Mouse (Mus musculus) lung, embryonic 14.5 days (tissue): Measurements from ENCODE around the gene Suz12. TPM values are rescaled to one million over a fixed set of nuclear protein-coding genes. Genes with fewer than 3 reads are reported as not detected.

Experiments
- ATAC-seq: fragments of 200-750 bp; cut with Nextera tagmentation; 2 replicates; pipeline ENCODE4 v1.8.0; 2017; ENCODE audit warnings: mild to moderate bottlenecking, moderate TSS enrichment, moderate library complexity; ENCODE audit not compliant: insufficient read depth
- DNase-seq: peaks from one replicate; pipeline ENCODE4 v3.0.0-alpha.2; 2015
- H3K27ac ChIP-seq: fragments of 300-500 bp; sonication (generic); 2 replicates; pipeline ENCODE4 v1.5.1; 2014; ENCODE audit warnings: low read depth, mild to moderate bottlenecking, moderate library complexity
- H3K27me3 ChIP-seq: fragments of 300-500 bp; sonication (generic); 2 replicates; pipeline ENCODE4 v1.6.1; 2014; ENCODE audit warnings: low read length, control low read depth; ENCODE audit not compliant: insufficient read depth
- H3K36me3 ChIP-seq: fragments of 300-500 bp; sonication (generic); 2 replicates; pipeline ENCODE4 v1.6.1; 2014; ENCODE audit warnings: control low read depth; ENCODE audit not compliant: insufficient read depth
- H3K4me1 ChIP-seq: fragments of 300-500 bp; sonication (generic); 2 replicates; pipeline ENCODE4 v1.6.1; 2014; ENCODE audit warnings: antibody characterized with exemption, control low read depth; ENCODE audit not compliant: insufficient read depth
- H3K4me2 ChIP-seq: fragments of 300-500 bp; sonication (generic); 2 replicates; pipeline ENCODE4 v1.6.1; 2014; ENCODE audit warnings: mild to moderate bottlenecking
- H3K4me3 ChIP-seq: fragments of 300-500 bp; sonication (generic); 2 replicates; pipeline ENCODE4 v1.5.1; 2014; ENCODE audit warnings: low read depth, low read length
- H3K9ac ChIP-seq: fragments of 300-500 bp; sonication (generic); 2 replicates; pipeline ENCODE4 v1.6.1; 2014
- H3K9me3 ChIP-seq: fragments of 300-500 bp; sonication (generic); 2 replicates; pipeline ENCODE4 v1.6.1; 2016; ENCODE audit warnings: low read depth, low read length, control low read depth
- CTCF ChIP-seq: IDR thresholded peaks from 2 replicates; pipeline ENCODE4 v1.5.1; 2016; ENCODE audit warnings: antibody characterized with exemption, low read depth
- WGBS: fragments of 180-500 bp; shearing (Covaris S2); extraction: QIAGEN DNeasy Blood & Tissue Kit; methylation state at CpG from one replicate; pipeline ENCODE4 v1.1.7; 2014; 5-methylcytosine and 5-hydroxymethylcytosine counted together
- polyA plus RNA-seq: library from polyadenylated mRNA; unstranded; fragments of >200 nt; fragmentation: Nextera tagmentation; extraction: Ambion mirVana; gene quantifications from 2 replicates; pipeline ENCODE4 v1.2.1, GENCODE M21; 2014

The Suz12 gene
- polyA plus RNA-seq, 1 experiment from 2014 or later = 29.5 TPM

DNA sequence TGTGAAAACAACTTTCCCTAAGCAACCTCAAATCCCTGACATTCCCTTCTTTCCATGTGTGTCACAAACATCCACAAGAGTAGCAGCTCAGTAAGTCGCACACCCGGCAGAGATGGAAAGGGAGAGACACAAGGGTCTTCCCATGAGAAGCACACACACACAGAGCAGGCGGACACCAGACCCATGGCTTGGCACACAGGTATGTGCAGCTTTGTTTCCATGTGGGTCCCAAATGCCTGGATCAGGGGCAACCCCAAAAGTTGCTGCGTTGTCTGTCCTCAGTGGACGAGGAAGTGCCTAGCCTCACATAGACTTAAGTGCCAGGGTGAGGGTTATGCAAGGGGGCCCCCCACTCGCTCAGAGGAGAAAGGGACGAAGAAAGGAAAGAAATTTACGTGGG lies 44.6 kb downstream of the Suz12 start:
- Histone ChIP-seq H3K27ac (no peak overlapping the region), H3K27me3 (no peaks in the 10 kb centered on the region), H3K4me3 (no peak overlapping the region), H3K4me2 (no peak overlapping the region), H3K4me1 (no peaks in the 10 kb centered on the region), H3K9me3 (no peaks in the 10 kb centered on the region), H3K36me3 (peaks cover 22% of the 10 kb centered on the region), H3K9ac (no peak overlapping the region)
- 71% methylated on average over 8 of the region's 8 CpGs for WGBS
- TF ChIP-seq CTCF = no peak
- no peak for DNase-seq
- no peak for ATAC-seq

DNA sequence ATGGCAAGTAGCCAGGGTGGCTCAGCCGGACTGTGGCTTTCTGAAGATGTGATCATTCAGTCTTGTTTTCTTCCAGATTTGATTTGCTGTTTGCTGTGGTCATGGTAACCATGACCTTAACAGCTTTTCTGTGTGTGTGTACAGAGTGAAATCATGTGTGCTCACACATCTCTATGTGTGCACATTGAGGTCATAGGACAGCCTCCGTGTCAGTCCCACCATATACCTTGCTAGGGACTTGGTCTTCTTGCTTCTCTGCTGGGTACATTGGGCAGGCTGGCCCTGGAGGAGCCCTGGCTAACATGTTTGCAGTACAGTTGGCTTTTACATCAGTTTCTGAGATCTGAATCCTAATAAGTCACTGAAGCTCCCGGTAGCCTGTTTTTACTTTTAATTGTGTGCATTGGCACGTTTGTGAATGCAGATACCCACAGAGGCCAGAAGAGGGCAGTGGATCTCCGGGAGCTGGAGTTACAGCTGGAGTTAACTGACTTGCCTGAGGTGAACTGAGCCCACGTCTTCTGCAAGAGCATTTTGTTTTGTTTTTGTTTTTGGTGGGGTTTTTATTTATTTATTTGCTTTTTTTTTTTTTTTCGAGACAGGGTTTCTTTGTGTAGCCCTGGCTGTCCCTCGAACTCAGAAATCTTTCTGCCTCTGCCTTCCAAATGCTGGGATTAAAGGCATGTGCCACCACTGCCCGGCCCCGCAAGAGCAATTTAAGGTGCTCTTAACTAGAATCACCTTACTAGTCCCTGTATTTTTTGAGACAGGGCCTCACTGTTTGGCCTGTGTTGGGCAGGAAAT lies 49.9 kb downstream of the Suz12 start:
- peak; percentile 76 for DNase-seq
- Histone ChIP-seq H3K27me3 (no peaks in the 10 kb centered on the region), H3K9ac (no peak overlapping the region), H3K27ac (no peak overlapping the region), H3K36me3 (peaks cover 9% of the 10 kb centered on the region; the same call in 1 of the 2 replicates), H3K4me1 (no peaks in the 10 kb centered on the region), H3K9me3 (no peaks in the 10 kb centered on the region), H3K4me3 (no peak overlapping the region), H3K4me2 (no peak overlapping the region)
- 52% methylated on average over 10 of the region's 10 CpGs for WGBS
- TF ChIP-seq CTCF = peak; percentile 71
- no peak for ATAC-seq

DNA sequence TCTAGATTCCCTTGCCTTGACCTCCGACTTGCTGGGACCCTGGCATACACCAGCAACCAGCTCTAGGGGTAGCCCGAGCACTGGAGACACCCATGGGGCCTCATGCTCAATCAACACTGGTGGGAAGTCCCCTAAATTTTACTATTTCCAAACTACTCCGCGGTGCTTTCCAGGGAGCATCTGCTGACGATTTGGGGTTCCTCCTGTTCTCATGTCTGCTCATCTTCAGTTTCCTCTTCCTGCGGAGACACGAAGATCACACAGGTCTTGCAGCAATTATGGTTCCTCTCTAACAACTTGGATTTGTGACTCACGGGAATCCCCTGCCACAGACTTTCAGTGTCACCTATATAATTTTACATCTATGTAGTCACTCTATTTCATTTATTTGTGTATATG lies 50.5 kb downstream of the Suz12 start:
- Histone ChIP-seq H3K9me3 (no peaks in the 10 kb centered on the region), H3K27ac (no peak overlapping the region), H3K4me3 (no peak overlapping the region), H3K9ac (no peak overlapping the region), H3K36me3 (peaks cover 14% of the 10 kb centered on the region; the same call in 1 of the 2 replicates), H3K4me2 (no peak overlapping the region), H3K27me3 (no peaks in the 10 kb centered on the region), H3K4me1 (no peaks in the 10 kb centered on the region)
- no peak for TF ChIP-seq CTCF
- DNase-seq = no peak
- WGBS = 86% methylated on average over 8 of the region's 8 CpGs
- no peak for ATAC-seq

DNA sequence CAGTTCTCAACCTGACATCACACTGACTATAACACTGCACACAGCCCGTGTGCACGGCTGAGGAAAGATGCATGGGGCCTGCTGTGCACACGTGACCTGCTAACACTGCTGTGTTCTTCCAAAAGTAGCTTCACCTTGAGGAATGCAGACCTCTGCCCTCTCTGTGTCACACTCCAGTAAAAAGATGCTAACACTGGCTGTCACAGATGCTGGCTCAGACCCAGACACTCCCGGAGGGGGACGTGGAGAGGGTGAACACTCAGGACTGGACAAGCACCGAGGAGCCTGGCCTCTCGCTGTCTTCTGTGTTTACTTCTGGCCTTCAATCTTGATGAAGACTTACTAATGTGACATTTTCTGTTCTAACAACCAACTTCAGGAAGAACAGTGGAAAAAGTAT lies 54.0 kb downstream of the Suz12 start:
- Histone ChIP-seq H3K27me3 (no peaks in the 10 kb centered on the region), H3K27ac (no peak overlapping the region), H3K4me1 (no peaks in the 10 kb centered on the region), H3K9me3 (no peaks in the 10 kb centered on the region), H3K4me2 (no peak overlapping the region), H3K4me3 (no peak overlapping the region), H3K9ac (no peak overlapping the region), H3K36me3 (peaks cover 23% of the 10 kb centered on the region; the same call in 1 of the 2 replicates)
- DNase-seq (no peak), ATAC-seq (no peak)
- no peak for TF ChIP-seq CTCF
- WGBS = 50% methylated on average over 7 of the region's 7 CpGs

DNA sequence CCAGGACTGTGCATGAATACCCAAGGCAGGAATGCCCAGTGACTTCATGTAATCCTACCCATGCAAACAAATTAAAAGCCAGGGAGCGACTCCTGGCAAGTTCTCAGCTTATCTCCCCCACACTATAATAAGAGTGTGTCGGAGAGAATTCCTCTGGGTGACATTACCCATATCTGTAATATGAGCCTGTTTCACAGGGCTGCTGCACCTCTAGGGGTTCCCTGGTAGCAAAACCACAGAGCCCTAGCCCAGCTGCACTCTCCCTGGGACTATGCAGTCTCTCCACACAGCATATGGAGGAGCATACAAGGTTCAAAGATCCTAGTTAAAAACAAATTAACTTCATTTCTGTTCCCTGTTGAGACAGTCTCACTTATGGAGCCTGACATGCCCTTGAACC lies 57.2 kb downstream of the Suz12 start:
- ATAC-seq (no peak), DNase-seq (no peak)
- H3K9ac ChIP-seq = no peak overlapping the region
- no peaks in the 10 kb centered on the region for H3K27me3 ChIP-seq
- H3K4me1 ChIP-seq = no peaks in the 10 kb centered on the region
- TF ChIP-seq CTCF = no peak
- H3K4me3 ChIP-seq = no peak overlapping the region
- no peak overlapping the region for H3K4me2 ChIP-seq
- WGBS = 32% methylated on average over 2 of the region's 2 CpGs
- H3K9me3 ChIP-seq = no peaks in the 10 kb centered on the region
- H3K36me3 ChIP-seq = peaks cover 43% of the 10 kb centered on the region
- H3K27ac ChIP-seq = no peak overlapping the region

DNA sequence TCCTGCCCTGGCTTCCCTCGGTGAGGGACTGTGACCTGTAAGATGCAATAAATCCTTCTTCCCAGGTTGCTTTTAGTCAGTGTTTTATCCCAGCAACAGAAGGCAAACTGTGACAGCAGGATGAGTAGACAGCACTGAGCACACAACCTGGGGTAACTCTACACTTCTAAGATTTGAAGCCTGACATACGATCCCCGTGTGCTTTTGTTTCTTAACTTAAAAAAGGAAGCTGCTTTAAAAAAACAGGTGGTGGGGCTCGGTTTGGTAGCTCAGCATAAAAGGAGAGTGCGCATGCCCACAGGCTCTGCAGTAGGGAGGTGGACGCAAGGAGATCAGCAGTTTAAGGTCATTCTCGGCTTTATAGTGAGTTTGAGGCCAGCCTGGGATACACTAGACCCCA lies 59.5 kb downstream of the Suz12 start:
- H3K36me3 ChIP-seq = peaks cover 57% of the 10 kb centered on the region
- no peaks in the 10 kb centered on the region for H3K27me3 ChIP-seq
- H3K9ac ChIP-seq = no peak overlapping the region
- WGBS = 72% methylated on average over 7 of the region's 7 CpGs
- H3K4me3 ChIP-seq = no peak overlapping the region
- no peak overlapping the region for H3K27ac ChIP-seq
- no peak for TF ChIP-seq CTCF
- no peak overlapping the region for H3K4me2 ChIP-seq
- no peaks in the 10 kb centered on the region for H3K9me3 ChIP-seq
- H3K4me1 ChIP-seq = no peaks in the 10 kb centered on the region
- no peak for ATAC-seq
- no peak for DNase-seq

DNA sequence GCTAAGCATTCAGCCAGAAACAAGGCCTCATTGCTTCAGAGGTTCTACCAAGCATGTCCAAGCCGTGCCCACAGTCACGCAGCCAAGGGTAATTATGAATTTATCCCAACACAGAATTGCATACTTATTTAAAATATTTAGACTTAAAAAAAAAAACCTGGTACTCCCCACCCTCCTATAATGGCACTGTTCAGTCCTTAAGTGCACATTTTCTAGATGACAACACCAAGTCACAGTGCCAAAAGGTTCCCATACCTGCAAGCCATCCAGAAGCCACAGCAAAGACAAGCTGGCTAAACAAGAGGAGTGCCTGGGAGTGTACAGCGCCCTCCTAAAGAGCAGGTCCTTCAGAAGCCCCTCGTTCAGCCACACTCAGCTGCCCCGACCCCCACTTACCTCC lies 60.3 kb downstream of the Suz12 start:
- 78% methylated on average over 5 of the region's 5 CpGs for WGBS
- no peak overlapping the region for H3K27ac ChIP-seq
- DNase-seq = no peak

More for the DNA sequence above, 60.3 kb downstream of the Suz12 start:
- no peak for TF ChIP-seq CTCF
- Histone ChIP-seq H3K9ac (no peak overlapping the region), H3K4me1 (no peaks in the 10 kb centered on the region), H3K4me2 (no peak overlapping the region), H3K36me3 (peaks cover 61% of the 10 kb centered on the region), H3K9me3 (no peaks in the 10 kb centered on the region), H3K4me3 (no peak overlapping the region), H3K27me3 (no peaks in the 10 kb centered on the region)
- ATAC-seq = no peak
